Mouse (Mus musculus): ENCODE results near the gene Pprc1. TPM values are rescaled to one million over a fixed set of nuclear protein-coding genes. Genes with fewer than 3 reads are reported as not detected.

Gene Pprc1
- polyA plus RNA-seq (2017; shearing (Covaris generic)): 58.1 TPM

GRCm38 (mm10) chr19:46044271-46044992, at the start of gene Pprc1:
TSS of gene Pprc1 (plus strand) at chr19:46044886.

GRCm38 (mm10) chr19:45997785-45998693, 46.6 kb upstream of the Pprc1 start, which contains the start of gene Armh3:
TSS of gene Armh3 (minus strand) at chr19:45998488.

GRCm38 (mm10) chr19:46003371-46004226, 41.1 kb upstream of the Pprc1 start, which contains the start of gene Hps6:
TSS of gene Hps6 (plus strand) at chr19:46003508.

GRCm38 (mm10) chr19:46044993-46045695, 458 bp downstream of the Pprc1 start, which contains the start of gene Ldb1:
TSS of gene Ldb1 (minus strand) at chr19:46045214.

GRCm38 (mm10) chr19:46075616-46076607, 31.2 kb downstream of the Pprc1 start, which contains the start of gene Nolc1:
TSS of gene Nolc1 (plus strand) at chr19:46075863.

Other genes with a start within 250 kb of the Pprc1 start
- gene Kcnip2, start 228.8 kb upstream of the Pprc1 start, polyA plus RNA-seq (2017; shearing (Covaris generic)): 3.5 TPM
- gene Armh3, start 46.4 kb upstream of the Pprc1 start, polyA plus RNA-seq (2017; shearing (Covaris generic)): 10.6 TPM
- 6.8 TPM for gene Hps6, start 41.4 kb upstream of the Pprc1 start, polyA plus RNA-seq (2017; shearing (Covaris generic))
- gene Ldb1, start 328 bp downstream of the Pprc1 start, polyA plus RNA-seq (2017; shearing (Covaris generic)): 259 TPM
- 96.5 TPM for gene Nolc1, start 31.0 kb downstream of the Pprc1 start, polyA plus RNA-seq (2017; shearing (Covaris generic))
- gene Elovl3, start 87.0 kb downstream of the Pprc1 start, polyA plus RNA-seq (2017; shearing (Covaris generic)): not detected
- gene Pitx3, start 103.4 kb downstream of the Pprc1 start, polyA plus RNA-seq (2017; shearing (Covaris generic)): not detected
- gene Gbf1, start 107.6 kb downstream of the Pprc1 start, polyA plus RNA-seq (2017; shearing (Covaris generic)): 67.5 TPM

All from effector memory CD4-positive, alpha-beta T cell, adult 5 months (primary cell).